8 mouse cellular contexts compared by ENCODE assay signal in the genomic region with DNA sequence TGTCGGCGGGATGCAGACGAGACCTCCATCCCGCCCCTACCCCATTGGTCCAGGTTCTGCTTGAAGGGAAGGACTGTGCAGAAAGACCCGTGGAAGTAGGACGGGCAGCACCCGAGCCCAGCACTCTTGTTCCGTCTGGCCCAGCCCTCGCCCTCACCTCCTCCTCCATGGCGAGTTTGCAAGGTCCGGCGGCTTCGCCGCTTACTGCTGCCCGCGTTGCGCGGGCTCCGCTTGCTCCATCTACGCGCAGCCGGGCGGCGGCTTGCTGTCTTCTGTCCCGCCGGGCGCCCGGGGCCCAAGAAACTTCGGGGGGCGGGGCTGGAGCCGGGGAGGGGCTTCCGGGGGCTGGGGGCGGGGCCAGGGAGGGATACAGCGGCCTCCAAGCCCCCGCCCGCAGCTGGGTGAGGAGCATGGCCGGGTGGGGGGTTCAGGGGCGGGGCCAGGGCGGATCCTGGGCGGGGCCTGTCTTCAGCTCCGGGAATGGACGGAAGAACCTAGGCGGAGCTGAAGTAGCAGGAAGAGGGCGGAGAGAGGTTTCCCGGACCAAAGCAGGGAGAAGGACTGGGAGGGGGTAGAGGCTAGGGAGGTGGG. TPM values are rescaled to one million over a fixed set of nuclear protein-coding genes. Genes with fewer than 3 reads are reported as not detected.
DNase-seq lines count a peak whose midpoint lies in the region; ATAC-seq and TF ChIP-seq lines count a peak whose summit lies in the region.

A gene (minus strand): TSS at position 260 of the 591 bp plus-strand sequence.

- peak; percentile 92 for ATAC-seq in heart, embryonic 15.5 days (replicated peaks; ENCODE audit: insufficient number of reproducible peaks, insufficient read depth, low FRiP score, low read depth)
- ATAC-seq in liver, embryonic 16.5 days (ENCODE audit: low read depth) = peak; percentile 77
- peak; percentile 94 for ATAC-seq in neural tube, embryonic 13.5 days (ENCODE audit: low read depth)

- TF ChIP-seq POLR2A in testis, adult 2 months (IDR thresholded peaks at IDR 0.05; ENCODE audit: control insufficient read depth, low read depth, low read length) = peak; percentile 83

- H3K4me1 ChIP-seq in forebrain, embryonic 10.5 days = peaks cover 59% of the 10 kb centered on the region
- peaks cover 55% of the 10 kb centered on the region for H3K4me1 ChIP-seq in heart, embryonic 15.5 days (replicated peaks)
- peaks cover 47% of the 10 kb centered on the region for H3K4me1 ChIP-seq in liver, embryonic 16.5 days (ENCODE audit: control insufficient read depth, low read depth, low read length)
- H3K4me1 ChIP-seq in neural tube, embryonic 13.5 days (replicated peaks) = peaks cover 49% of the 10 kb centered on the region
- H3K4me1 ChIP-seq in testis, adult 2 months (ENCODE audit: control insufficient read depth, insufficient read depth, low read length) = peaks cover 16% of the 10 kb centered on the region

- H3K27me3 ChIP-seq in forebrain, embryonic 10.5 days (ENCODE audit: poor library complexity, severe bottlenecking) = 0 out of 2 replicates have a peak, but pooled peaks cover 8% of the 10 kb centered on the region
- no peaks in the 10 kb centered on the region for H3K27me3 ChIP-seq in heart, embryonic 15.5 days
- H3K27me3 ChIP-seq in liver, embryonic 16.5 days (ENCODE audit: control insufficient read depth, insufficient read depth, low read depth, low read length) = no peaks in the 10 kb centered on the region
- H3K27me3 ChIP-seq in neural tube, embryonic 13.5 days = no peaks in the 10 kb centered on the region
- no peaks in the 10 kb centered on the region for H3K27me3 ChIP-seq in testis, adult 2 months (ENCODE audit: control insufficient read depth, insufficient read depth, low read length)

- H3K9me3 ChIP-seq in forebrain, embryonic 10.5 days = no peaks in the 10 kb centered on the region
- H3K9me3 ChIP-seq in heart, embryonic 15.5 days (replicated peaks) = no peaks in the 10 kb centered on the region
- no peaks in the 10 kb centered on the region for H3K9me3 ChIP-seq in liver, embryonic 16.5 days (replicated peaks; ENCODE audit: control insufficient read depth, low read length)
- no peaks in the 10 kb centered on the region for H3K9me3 ChIP-seq in neural tube, embryonic 13.5 days

- H3K36me3 ChIP-seq in forebrain, embryonic 10.5 days (replicated peaks) = no peaks in the 10 kb centered on the region
- H3K36me3 ChIP-seq in heart, embryonic 15.5 days = no peaks in the 10 kb centered on the region
- 0 out of 2 replicates have a peak, but pooled peaks cover 3% of the 10 kb centered on the region for H3K36me3 ChIP-seq in liver, embryonic 16.5 days (ENCODE audit: control insufficient read depth, insufficient read depth)
- no peaks in the 10 kb centered on the region for H3K36me3 ChIP-seq in neural tube, embryonic 13.5 days
- no peaks in the 10 kb centered on the region for H3K36me3 ChIP-seq in testis, adult 2 months (ENCODE audit: control insufficient read depth, insufficient read depth, low read length)

- peak within 1 kb of the TSS; percentile 69 for H3K4me3 ChIP-seq in forebrain, embryonic 10.5 days
- H3K4me3 ChIP-seq in heart, embryonic 15.5 days = peak within 1 kb of the TSS; percentile 57
- H3K4me3 ChIP-seq in liver, embryonic 16.5 days (ENCODE audit: low read depth, low read length) = peak within 1 kb of the TSS; percentile 81
- H3K4me3 ChIP-seq in neural tube, embryonic 13.5 days = peak within 1 kb of the TSS; percentile 52
- peak within 1 kb of the TSS; percentile 94 for H3K4me3 ChIP-seq in testis, adult 2 months (ENCODE audit: control insufficient read depth, low read depth, low read length)

- peak within 1 kb of the TSS; percentile 64 for H3K9ac ChIP-seq in heart, embryonic 15.5 days
- peak within 1 kb of the TSS; percentile 83 for H3K9ac ChIP-seq in liver, embryonic 16.5 days (ENCODE audit: low read depth, low read length)
- peak within 1 kb of the TSS; percentile 71 for H3K9ac ChIP-seq in neural tube, embryonic 13.5 days

- under 1% methylated on average over 44 of the region's 45 CpGs for WGBS in forebrain, embryonic 10.5 days
- under 1% methylated on average over 43 of the region's 45 CpGs for WGBS in heart, embryonic 15.5 days
- WGBS in liver, embryonic 16.5 days (ENCODE audit: insufficient replicate concordance) = under 1% methylated on average over 45 of the region's 45 CpGs
- WGBS in neural tube, embryonic 13.5 days = under 1% methylated on average over 44 of the region's 45 CpGs

- TF ChIP-seq CTCF in testis, adult 2 months (IDR thresholded peaks at IDR 0.05; ENCODE audit: control insufficient read depth, insufficient read depth, insufficient replicate concordance, low read depth, low read length) = no peak

- peak; percentile 83 to 84 for DNase-seq in CD8-positive naive resting alpha-beta T cell, adult 2 months (ENCODE audit: low read depth in 2 of 2, low spot score in 2 of 2)
- DNase-seq in c-Kit-negative CD71-positive TER-119-positive erythroid progenitor cells, embryonic 14.5 days (ENCODE audit: low read depth, low spot score) = peak; percentile 87
- DNase-seq in forebrain, embryonic 10.5 days (ENCODE audit: extremely low spot score, low spot score) = peak; percentile 99
- peak; percentile 92 to 97 for DNase-seq in kidney, postnatal 25 days

- H3K4me2 ChIP-seq in heart, embryonic 15.5 days = peak within 1 kb of the TSS; percentile 65
- H3K4me2 ChIP-seq in liver, embryonic 16.5 days (ENCODE audit: low read depth, low read length) = peak within 1 kb of the TSS; percentile 84
- H3K4me2 ChIP-seq in neural tube, embryonic 13.5 days = peak within 1 kb of the TSS; percentile 69

- peak within 1 kb of the TSS; percentile 87 for H3K27ac ChIP-seq in forebrain, embryonic 10.5 days
- peak within 1 kb of the TSS; percentile 71 for H3K27ac ChIP-seq in heart, embryonic 15.5 days
- H3K27ac ChIP-seq in liver, embryonic 16.5 days (ENCODE audit: low read length) = peak within 1 kb of the TSS; percentile 96
- H3K27ac ChIP-seq in neural tube, embryonic 13.5 days (replicated peaks) = peak within 1 kb of the TSS; percentile 54
- H3K27ac ChIP-seq in testis, adult 2 months (ENCODE audit: control insufficient read depth, insufficient read depth, low read depth, low read length) = peak within 1 kb of the TSS; percentile 47

RNA-seq across cellular contexts. Expression of the gene that starts here (rescaled TPM):
- 11.1 and 11.9 TPM in 2 replicates for polyA plus RNA-seq in forebrain, embryonic 10.5 days (2016; fragmentation: Nextera tagmentation; extraction: Ambion mirVana)
- 9.8 and 14.8 TPM in 2 replicates for polyA plus RNA-seq in heart, embryonic 15.5 days (2015; fragmentation: Nextera tagmentation; extraction: Ambion mirVana)
- 23.1 and 24.5 TPM in 2 replicates for polyA plus RNA-seq in liver, embryonic 16.5 days (2015; fragmentation: Nextera tagmentation; extraction: Ambion mirVana)
- 7.6 and 9.5 TPM in 2 replicates for polyA plus RNA-seq in neural tube, embryonic 13.5 days (2015; fragmentation: Nextera tagmentation; extraction: Ambion mirVana)
- polyA plus RNA-seq in testis, adult 2 months (2012; rRNA removed) = 67.0 and 72.5 TPM in 2 replicates

Comparison
In these comparisons a context has a peak if more than half of its experiments do, and no peak if none do; other contexts are left out.
1. Peak in every context shown above with its lines: DNase-seq, ATAC-seq, H3K4me3 ChIP-seq and H3K27ac ChIP-seq.